Mouse (Mus musculus): Measurements from ENCODE around the gene Tst. TPM values are rescaled to one million over a fixed set of nuclear protein-coding genes. Genes with fewer than 3 reads are reported as not detected.

The Tst gene
- total RNA-seq (2021), result 10 to 100 TPM; 43.7 to 55.4 TPM
- long read RNA-seq, transcript Tst-201 (2 exons, 1,144 nt), result major isoform, 78 of 80 reads
- long read RNA-seq, partial matches to known transcripts, result 0 of 80 reads
- long read RNA-seq, other reads (novel, unspliced or antisense), result 2 of 80 reads

- peak; percentile 92 to 93 for DNase-seq (ENCODE audit: low spot score in 2 of 2)
Measured at GRCm38 (mm10) chr15:78405517-78406211, at the start of gene Tst. Tst (minus strand) TSS chr15:78405907.

GRCm38 (mm10) chr15:78455168-78455567, 49.5 kb upstream of the Tst start:
- DNase-seq (ENCODE audit: low spot score in 2 of 2), result no peak

GRCm38 (mm10) chr15:78452929-78453328, 47.2 kb upstream of the Tst start:
- no peak for DNase-seq (ENCODE audit: low spot score in 2 of 2)

- no peak for DNase-seq (ENCODE audit: low spot score in 2 of 2)
Measured at GRCm38 (mm10) chr15:78451201-78451600, 45.5 kb upstream of the Tst start.

GRCm38 (mm10) chr15:78450419-78450768, 44.7 kb upstream of the Tst start:
- DNase-seq (ENCODE audit: low spot score in 2 of 2), result no peak

GRCm38 (mm10) chr15:78449694-78450418, 44.1 kb upstream of the Tst start:
- DNase-seq (ENCODE audit: low spot score in 2 of 2), result no peak

- no peak for DNase-seq (ENCODE audit: low spot score in 2 of 2)
Measured at GRCm38 (mm10) chr15:78449131-78449530, 43.4 kb upstream of the Tst start.

GRCm38 (mm10) chr15:78447746-78448535, 42.2 kb upstream of the Tst start:
- DNase-seq (ENCODE audit: low spot score in 2 of 2), result peak; percentile 98 to 99

GRCm38 (mm10) chr15:78447121-78447520, 41.4 kb upstream of the Tst start:
- no peak for DNase-seq (ENCODE audit: low spot score in 2 of 2)

- DNase-seq (ENCODE audit: low spot score in 2 of 2), result no peak
Measured at GRCm38 (mm10) chr15:78443857-78444256, 38.1 kb upstream of the Tst start.

- DNase-seq (ENCODE audit: low spot score in 2 of 2), result peak in 1 of 2 experiments; percentile 13
Measured at GRCm38 (mm10) chr15:78442231-78442630, 36.5 kb upstream of the Tst start.

GRCm38 (mm10) chr15:78438973-78439372, 33.3 kb upstream of the Tst start:
- peak in 1 of 2 experiments; percentile 15 for DNase-seq (ENCODE audit: low spot score in 2 of 2)

- peak in 1 of 2 experiments; percentile 14 for DNase-seq (ENCODE audit: low spot score in 2 of 2)
Measured at GRCm38 (mm10) chr15:78438505-78438904, 32.8 kb upstream of the Tst start.

GRCm38 (mm10) chr15:78438018-78438394, 32.3 kb upstream of the Tst start:
- DNase-seq (ENCODE audit: low spot score in 2 of 2), result peak in 1 of 2 experiments; percentile 25

GRCm38 (mm10) chr15:78437237-78438017, 31.7 kb upstream of the Tst start:
- peak in 1 of 2 experiments; percentile 50 for DNase-seq (ENCODE audit: low spot score in 2 of 2)

GRCm38 (mm10) chr15:78436380-78437192, 30.9 kb upstream of the Tst start:
- peak; percentile 80 to 86 for DNase-seq (ENCODE audit: low spot score in 2 of 2)

GRCm38 (mm10) chr15:78435681-78436080, 30.0 kb upstream of the Tst start:
- peak in 1 of 2 experiments; percentile 25 for DNase-seq (ENCODE audit: low spot score in 2 of 2)

- DNase-seq (ENCODE audit: low spot score in 2 of 2), result peak; percentile 73 to 77
Measured at GRCm38 (mm10) chr15:78434896-78435520, 29.3 kb upstream of the Tst start.

GRCm38 (mm10) chr15:78431541-78432121, 25.9 kb upstream of the Tst start:
- no peak for DNase-seq (ENCODE audit: low spot score in 2 of 2)

Measured in layer of hippocampus, postnatal 10 days (tissue).